Mouse (Mus musculus): ENCODE results near the gene Slc8b1. TPM values are rescaled to one million over a fixed set of nuclear protein-coding genes. Genes with fewer than 3 reads are reported as not detected.

Gene Slc8b1
- total RNA-seq, 2 experiments from 2014 or later = 5.5 to 5.7 TPM

- DNase-seq (ENCODE audit: low spot score in 2 of 2) = no peak
These were observed 55.8 kb downstream of the Slc8b1 start for GRCm38 (mm10) chr5:120566681-120567252.

GRCm38 (mm10) chr5:120567253-120567701 lies 56.3 kb downstream of the Slc8b1 start:
- peak in 1 of 2 experiments; percentile 56 for DNase-seq (ENCODE audit: low spot score in 2 of 2)

- peak in 1 of 2 experiments; percentile 60 for DNase-seq (ENCODE audit: low spot score in 2 of 2)
These were observed 56.8 kb downstream of the Slc8b1 start for GRCm38 (mm10) chr5:120567761-120568211.

- peak in 1 of 2 experiments; percentile 67 for DNase-seq (ENCODE audit: low spot score in 2 of 2)
These were observed 57.4 kb downstream of the Slc8b1 start for GRCm38 (mm10) chr5:120568336-120568768.

GRCm38 (mm10) chr5:120568964-120569363 lies 58.0 kb downstream of the Slc8b1 start:
- DNase-seq (ENCODE audit: low spot score in 2 of 2) = no peak

GRCm38 (mm10) chr5:120569791-120570190 lies 58.8 kb downstream of the Slc8b1 start:
- no peak for DNase-seq (ENCODE audit: low spot score in 2 of 2)

GRCm38 (mm10) chr5:120570289-120570897 lies 59.4 kb downstream of the Slc8b1 start:
- DNase-seq (ENCODE audit: low spot score in 2 of 2) = no peak

- DNase-seq (ENCODE audit: low spot score in 2 of 2) = no peak
These were observed 60.2 kb downstream of the Slc8b1 start for GRCm38 (mm10) chr5:120571056-120571740.

GRCm38 (mm10) chr5:120574469-120575063 lies 63.6 kb downstream of the Slc8b1 start:
- DNase-seq (ENCODE audit: low spot score in 2 of 2) = no peak

GRCm38 (mm10) chr5:120576781-120577301 lies 65.9 kb downstream of the Slc8b1 start:
- no peak for DNase-seq (ENCODE audit: low spot score in 2 of 2)

GRCm38 (mm10) chr5:120577935-120578441 lies 67.0 kb downstream of the Slc8b1 start:
- DNase-seq (ENCODE audit: low spot score in 2 of 2) = no peak

- no peak for DNase-seq (ENCODE audit: low spot score in 2 of 2)
These were observed 67.6 kb downstream of the Slc8b1 start for GRCm38 (mm10) chr5:120578504-120579081.

GRCm38 (mm10) chr5:120579211-120579897 lies 68.4 kb downstream of the Slc8b1 start:
- no peak for DNase-seq (ENCODE audit: low spot score in 2 of 2)

- DNase-seq (ENCODE audit: low spot score in 2 of 2) = peak in 1 of 2 experiments; percentile 54
These were observed 69.1 kb downstream of the Slc8b1 start for GRCm38 (mm10) chr5:120579898-120580626.

- no peak for DNase-seq (ENCODE audit: low spot score in 2 of 2)
These were observed 71.0 kb downstream of the Slc8b1 start for GRCm38 (mm10) chr5:120582002-120582401.

- no peak for DNase-seq (ENCODE audit: low spot score in 2 of 2)
These were observed 72.5 kb downstream of the Slc8b1 start for GRCm38 (mm10) chr5:120583511-120583910.

Measured in layer of hippocampus, postnatal 10 days (tissue).